Mouse (Mus musculus): Measurements from ENCODE around the gene Cabcoco1. TPM values are rescaled to one million over a fixed set of nuclear protein-coding genes. Genes with fewer than 3 reads are reported as not detected.

The Cabcoco1 gene
- total RNA-seq, 2 experiments from 2014 or later, result 2.9 to 3.3 TPM

GRCm38 (mm10) chr10:68443132-68443531 is 98.6 kb downstream of the Cabcoco1 start:
- intact Hi-C loops (cut with DNase I), result no loop called here

GRCm38 (mm10) chr10:68442713-68443112 is 99.0 kb downstream of the Cabcoco1 start:
- intact Hi-C loops (cut with DNase I), result no loop called here
- DNase-seq (ENCODE audit: low spot score in 2 of 2), result no peak

More at GRCm38 (mm10) chr10:68443132-68443531, 98.6 kb downstream of the Cabcoco1 start:
- DNase-seq (ENCODE audit: low spot score in 2 of 2), result no peak

- DNase-seq (ENCODE audit: low spot score in 2 of 2), result no peak
- intact Hi-C loops (cut with DNase I), result no loop called here
Observed at GRCm38 (mm10) chr10:68441931-68442662, 99.6 kb downstream of the Cabcoco1 start.

GRCm38 (mm10) chr10:68440515-68440914 is 101.2 kb downstream of the Cabcoco1 start:
- peak in 1 of 2 experiments; percentile 13 for DNase-seq (ENCODE audit: low spot score in 2 of 2)
- intact Hi-C loops (cut with DNase I), result no loop called here

- intact Hi-C loops (cut with DNase I), result no loop called here
- DNase-seq (ENCODE audit: low spot score in 2 of 2), result no peak
Observed at GRCm38 (mm10) chr10:68435754-68436153, 105.9 kb downstream of the Cabcoco1 start.

- intact Hi-C loops (cut with DNase I), result no loop called here
- DNase-seq (ENCODE audit: low spot score in 2 of 2), result no peak
Observed at GRCm38 (mm10) chr10:68435001-68435560, 106.6 kb downstream of the Cabcoco1 start.

GRCm38 (mm10) chr10:68434045-68434639 is 107.6 kb downstream of the Cabcoco1 start:
- intact Hi-C loops (cut with DNase I), result no loop called here
- no peak for DNase-seq (ENCODE audit: low spot score in 2 of 2)

- no peak for DNase-seq (ENCODE audit: low spot score in 2 of 2)
- intact Hi-C loops (cut with DNase I), result no loop called here
Observed at GRCm38 (mm10) chr10:68431346-68431745, 110.3 kb downstream of the Cabcoco1 start.

GRCm38 (mm10) chr10:68430929-68431328 is 110.8 kb downstream of the Cabcoco1 start:
- no peak for DNase-seq (ENCODE audit: low spot score in 2 of 2)
- intact Hi-C loops (cut with DNase I), result no loop called here

GRCm38 (mm10) chr10:68420393-68420920 is 121.2 kb downstream of the Cabcoco1 start:
- DNase-seq (ENCODE audit: low spot score in 2 of 2), result peak in 1 of 2 experiments; percentile 29
- intact Hi-C loops (cut with DNase I), result no loop called here

GRCm38 (mm10) chr10:68419893-68420292 is 121.8 kb downstream of the Cabcoco1 start:
- DNase-seq (ENCODE audit: low spot score in 2 of 2), result no peak
- intact Hi-C loops (cut with DNase I), result no loop called here

GRCm38 (mm10) chr10:68417074-68417790 is 124.5 kb downstream of the Cabcoco1 start:
- intact Hi-C loops (cut with DNase I), result no loop called here

GRCm38 (mm10) chr10:68405936-68406335 is 135.8 kb downstream of the Cabcoco1 start:
- intact Hi-C loops (cut with DNase I), result no loop called here
- no peak for DNase-seq (ENCODE audit: low spot score in 2 of 2)

More at GRCm38 (mm10) chr10:68417074-68417790, 124.5 kb downstream of the Cabcoco1 start:
- no peak for DNase-seq (ENCODE audit: low spot score in 2 of 2)

- intact Hi-C loops (cut with DNase I), result no loop called here
- no peak for DNase-seq (ENCODE audit: low spot score in 2 of 2)
Observed at GRCm38 (mm10) chr10:68396786-68397185, 144.9 kb downstream of the Cabcoco1 start.

- intact Hi-C loops (cut with DNase I), result no loop called here
- DNase-seq (ENCODE audit: low spot score in 2 of 2), result peak in 1 of 2 experiments; percentile 25
Observed at GRCm38 (mm10) chr10:68396083-68396482, 145.6 kb downstream of the Cabcoco1 start.

GRCm38 (mm10) chr10:68391640-68392039 is 150.1 kb downstream of the Cabcoco1 start:
- intact Hi-C loops (cut with DNase I), result no loop called here
- DNase-seq (ENCODE audit: low spot score in 2 of 2), result no peak

- intact Hi-C loops (cut with DNase I), result no loop called here
- DNase-seq (ENCODE audit: low spot score in 2 of 2), result peak; percentile 44 to 58
Observed at GRCm38 (mm10) chr10:68388802-68389201, 152.9 kb downstream of the Cabcoco1 start.

- intact Hi-C loops (cut with DNase I), result no loop called here
- no peak for DNase-seq (ENCODE audit: low spot score in 2 of 2)
Observed at GRCm38 (mm10) chr10:68388138-68388537, 153.6 kb downstream of the Cabcoco1 start.
